Mouse (Mus musculus) right cerebral cortex, adult 18-20 months (tissue): ENCODE results near the gene Rdh16f1.
"Not testable (repeated sequence)": the region's sequence is repeated elsewhere in the genome, so short reads cannot be mapped to it uniquely, and the experiment has no call there.

Experiments used
- DNase-seq: peaks from one replicate; pipeline ENCODE4 v3.0.0; 2022; ENCODE audit warnings: mixed read lengths

Rdh16f1 gene

GRCm38 (mm10) chr10:127750136-127750777, 9.3 kb upstream of the Rdh16f1 start:
- no peak for DNase-seq

- no peak for DNase-seq
These were observed 8.0 kb upstream of the Rdh16f1 start, which contains the start of gene Gpr182 for GRCm38 (mm10) chr10:127751548-127751947. TSS of gene Gpr182 (minus strand) at chr10:127751732.

GRCm38 (mm10) chr10:127754566-127755166, 4.9 kb upstream of the Rdh16f1 start:
- no peak for DNase-seq

- no peak for DNase-seq
These were observed 4.3 kb upstream of the Rdh16f1 start for GRCm38 (mm10) chr10:127755246-127755645.

GRCm38 (mm10) chr10:127755770-127756468, 3.7 kb upstream of the Rdh16f1 start:
- DNase-seq: no peak

GRCm38 (mm10) chr10:127762926-127763325, 3.3 kb downstream of the Rdh16f1 start:
- DNase-seq: not testable (repeated sequence)

- no peak for DNase-seq
These were observed 4.5 kb downstream of the Rdh16f1 start for GRCm38 (mm10) chr10:127763914-127764680.

- DNase-seq: no peak
These were observed 7.0 kb downstream of the Rdh16f1 start for GRCm38 (mm10) chr10:127766564-127766963.

GRCm38 (mm10) chr10:127776011-127776410, 16.4 kb downstream of the Rdh16f1 start, which contains the start of gene Rdh9:
TSS of gene Rdh9 (plus strand) at chr10:127776386.
- DNase-seq: no peak

GRCm38 (mm10) chr10:127782321-127782720, 22.7 kb downstream of the Rdh16f1 start:
- DNase-seq: not testable (repeated sequence)

GRCm38 (mm10) chr10:127785411-127785810, 25.8 kb downstream of the Rdh16f1 start:
- DNase-seq: not testable (repeated sequence)

- DNase-seq: no peak
These were observed 39.7 kb downstream of the Rdh16f1 start for GRCm38 (mm10) chr10:127799295-127799694.

GRCm38 (mm10) chr10:127800891-127801290, 41.3 kb downstream of the Rdh16f1 start, which contains the start of gene Rdh16:
TSS of gene Rdh16 (plus strand) at chr10:127801152.
- DNase-seq: no peak

GRCm38 (mm10) chr10:127801612-127802011, 42.0 kb downstream of the Rdh16f1 start:
- no peak for DNase-seq

- DNase-seq: no peak
These were observed 42.6 kb downstream of the Rdh16f1 start for GRCm38 (mm10) chr10:127802236-127802635.

GRCm38 (mm10) chr10:127804416-127804815, 44.8 kb downstream of the Rdh16f1 start:
- no peak for DNase-seq

- no peak for DNase-seq
These were observed 56.3 kb downstream of the Rdh16f1 start for GRCm38 (mm10) chr10:127815888-127816287.

- DNase-seq: not testable (repeated sequence)
These were observed 57.8 kb downstream of the Rdh16f1 start for GRCm38 (mm10) chr10:127817268-127817910.

GRCm38 (mm10) chr10:127821806-127822205, 62.2 kb downstream of the Rdh16f1 start:
- not testable (repeated sequence) for DNase-seq

GRCm38 (mm10) chr10:127825386-127825785, 65.8 kb downstream of the Rdh16f1 start:
- DNase-seq: no peak

- DNase-seq: no peak
These were observed 69.5 kb downstream of the Rdh16f1 start for GRCm38 (mm10) chr10:127829121-127829520.

- DNase-seq: not testable (repeated sequence)
These were observed 74.6 kb downstream of the Rdh16f1 start for GRCm38 (mm10) chr10:127834186-127834585.
